Comparison of ENCODE assay signal across 15 mouse cellular contexts in the genomic region with DNA sequence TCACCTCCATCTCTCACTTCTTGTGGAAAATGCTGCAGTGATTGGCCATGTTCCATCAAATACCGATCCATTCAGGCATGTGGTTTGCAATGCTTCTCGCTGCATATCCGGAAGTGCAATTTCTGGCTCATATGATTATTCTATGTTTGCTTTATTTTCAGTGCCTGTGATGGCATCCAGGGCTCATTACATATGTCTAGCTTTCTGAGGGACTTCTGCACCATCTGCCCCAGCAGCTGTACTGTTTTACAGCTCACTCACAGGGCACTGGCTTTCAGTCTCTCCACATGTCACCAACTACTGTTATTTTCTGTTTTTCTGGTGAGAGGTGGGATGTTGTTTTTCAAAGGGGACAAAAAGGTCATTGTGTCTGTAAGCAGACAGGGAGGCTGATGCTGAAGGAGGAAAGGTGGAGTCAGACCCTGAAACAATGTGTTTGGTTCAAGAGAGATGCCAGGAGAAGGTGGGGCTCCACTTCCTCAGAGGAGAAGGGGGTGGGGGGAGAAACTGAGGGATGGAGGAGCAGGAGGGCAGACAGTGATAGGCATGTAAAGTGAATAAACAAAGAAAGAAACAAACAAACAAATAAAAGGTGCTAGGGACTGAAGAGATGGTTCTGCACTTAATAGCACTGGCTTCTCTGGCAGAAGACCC. TPM values are rescaled to one million over a fixed set of nuclear protein-coding genes. Genes with fewer than 3 reads are reported as not detected.
DNase-seq lines count a peak whose midpoint lies in the region; ATAC-seq and TF ChIP-seq lines count a peak whose summit lies in the region.
"Had no signal": no experiment of that assay in that cellular context is flagged by ENCODE, and none has a peak within 500 bp of the region (broad histone marks: within the 10 kb centered on the region; RNA-seq: fewer than 3 reads in every experiment).

No protein-coding gene starts in this region.

- WGBS in forebrain, embryonic 13.5 days = 79% methylated on average over 3 of the region's 3 CpGs
- WGBS in forebrain, embryonic 10.5 days = 90% methylated on average over 3 of the region's 3 CpGs
- WGBS in midbrain, embryonic 11.5 days = 96% methylated on average over 3 of the region's 3 CpGs

- no peaks in the 10 kb centered on the region for H3K36me3 ChIP-seq in forebrain, embryonic 13.5 days (ENCODE audit: poor library complexity, severe bottlenecking)
- H3K36me3 ChIP-seq in forebrain, embryonic 10.5 days (replicated peaks) = no peaks in the 10 kb centered on the region
- no peaks in the 10 kb centered on the region for H3K36me3 ChIP-seq in midbrain, embryonic 11.5 days (ENCODE audit: control insufficient read depth, insufficient read depth, low read length)
- H3K36me3 ChIP-seq: heart, embryonic 15.5 days had no signal

- H3K27ac ChIP-seq in forebrain, embryonic 13.5 days = no peak overlapping the region
- H3K27ac ChIP-seq in forebrain, embryonic 10.5 days = no peak overlapping the region
- peak overlapping the region; percentile 15 for H3K27ac ChIP-seq in layer of hippocampus, adult 2 months
- no peak overlapping the region for H3K27ac ChIP-seq in midbrain, embryonic 11.5 days (ENCODE audit: low read depth, low read length)
- H3K27ac ChIP-seq: heart, embryonic 15.5 days; stomach, postnatal 0 days had no signal

- peak; percentile 81; the same call in 1 of the 2 replicates for ATAC-seq in forebrain, embryonic 13.5 days
- peak; percentile 63 for ATAC-seq in Patski
- ATAC-seq in midbrain, embryonic 11.5 days (ENCODE audit: low FRiP score) = no peak
- ATAC-seq: activated CD4-positive, CD25-positive, alpha-beta regulatory T cell, adult 4 months had no signal

- TF ChIP-seq CTCF in Patski (IDR thresholded peaks at IDR 0.05) = no peak
- no peak for TF ChIP-seq CTCF in layer of hippocampus, adult 2 months (conservative IDR thresholded peaks at IDR 0.05)

- intact Hi-C loops in left cerebral cortex, postnatal 25 days (cut with DNase I) = no loop called here
- intact Hi-C loops in left cerebral cortex, postnatal 4 days (cut with DNase I) = no loop called here

- H3K4me1 ChIP-seq in forebrain, embryonic 13.5 days = no peaks in the 10 kb centered on the region
- H3K4me1 ChIP-seq in forebrain, embryonic 10.5 days = peaks cover 7% of the 10 kb centered on the region; the same call in 1 of the 2 replicates
- no peaks in the 10 kb centered on the region for H3K4me1 ChIP-seq in midbrain, embryonic 11.5 days (ENCODE audit: control insufficient read depth, insufficient read depth, low read length)

- no peak overlapping the region for H3K4me3 ChIP-seq in forebrain, embryonic 13.5 days
- H3K4me3 ChIP-seq in forebrain, embryonic 10.5 days = no peak overlapping the region
- no peak overlapping the region for H3K4me3 ChIP-seq in layer of hippocampus, adult 2 months
- no peak overlapping the region for H3K4me3 ChIP-seq in midbrain, embryonic 11.5 days (ENCODE audit: low read depth, low read length)
- H3K4me3 ChIP-seq: heart, embryonic 15.5 days had no signal

- CTCF ChIA-PET in Patski (lab: Charles Lee) = no interaction called here

- in situ Hi-C loops in Patski (cut with MboI; ENCODE audit: low pct_unique_long_range_greater_than_20kb) = no loop called here

- POLR2A ChIA-PET in Patski (lab: Charles Lee) = no interaction called here

- H3K9ac ChIP-seq in forebrain, embryonic 13.5 days = no peak overlapping the region
- no peak overlapping the region for H3K9ac ChIP-seq in midbrain, embryonic 11.5 days (ENCODE audit: low read length)
- H3K9ac ChIP-seq: heart, embryonic 15.5 days had no signal

- H3K9me3 ChIP-seq in forebrain, embryonic 13.5 days (replicated peaks) = no peaks in the 10 kb centered on the region
- no peaks in the 10 kb centered on the region for H3K9me3 ChIP-seq in forebrain, embryonic 10.5 days
- H3K9me3 ChIP-seq in midbrain, embryonic 11.5 days (ENCODE audit: control insufficient read depth, low read length) = no peaks in the 10 kb centered on the region
- H3K9me3 ChIP-seq: heart, embryonic 15.5 days had no signal

- H3K27me3 ChIP-seq in forebrain, embryonic 13.5 days = no peaks in the 10 kb centered on the region
- H3K27me3 ChIP-seq in forebrain, embryonic 10.5 days (ENCODE audit: poor library complexity, severe bottlenecking) = no peaks in the 10 kb centered on the region
- H3K27me3 ChIP-seq in Patski = no peaks in the 10 kb centered on the region
- H3K27me3 ChIP-seq in midbrain, embryonic 11.5 days (ENCODE audit: control insufficient read depth, insufficient read depth, low read length) = no peaks in the 10 kb centered on the region
- H3K27me3 ChIP-seq: heart, embryonic 15.5 days had no signal

- DNase-seq in forebrain, embryonic 10.5 days (ENCODE audit: extremely low spot score, low spot score) = no peak
- DNase-seq in left cerebral cortex, postnatal 25 days (ENCODE audit: low spot score in 2 of 2) = peak; percentile 24 to 51
- no peak for DNase-seq in left cerebral cortex, postnatal 4 days
- no peak for DNase-seq in Patski (ENCODE audit: low read depth, low spot score)
- peak; percentile 50 to 58 for DNase-seq in layer of hippocampus, adult 2 months (ENCODE audit: low spot score in 2 of 2)
- no peak for DNase-seq in spleen, postnatal 14 days (ENCODE audit: low spot score in 2 of 2)
- no peak for DNase-seq in midbrain, embryonic 11.5 days (ENCODE audit: low spot score, missing footprints)
- DNase-seq: cerebellum, adult 8-10 months; gastrocnemius, postnatal 36 days; thymus, postnatal 4 days had no signal

- no peak overlapping the region for H3K4me2 ChIP-seq in forebrain, embryonic 13.5 days
- no peak overlapping the region for H3K4me2 ChIP-seq in midbrain, embryonic 11.5 days
- H3K4me2 ChIP-seq: heart, embryonic 15.5 days; liver, embryonic 11.5 days had no signal

RNA-seq across cellular contexts. Expression of gene Vps13d, which starts 13.0 kb away (rescaled TPM):
- polyA plus RNA-seq in forebrain, embryonic 13.5 days (2015; fragmentation: Nextera tagmentation; extraction: Ambion mirVana) = 7.7 and 7.8 TPM in 2 replicates
- polyA plus RNA-seq in forebrain, embryonic 10.5 days (2016; fragmentation: Nextera tagmentation; extraction: Ambion mirVana) = 4.4 and 5.8 TPM in 2 replicates
- total RNA-seq in left cerebral cortex, postnatal 25 days (2021) = 10 to 100 TPM; 57.4 to 59.6 TPM
- total RNA-seq in left cerebral cortex, postnatal 4 days (2021) = 10 to 100 TPM; 50.3 to 51.0 TPM
- 36.6 TPM for polyA plus RNA-seq in Patski (2021)
- 10 to 100 TPM; 69.1 to 75.6 TPM for total RNA-seq in layer of hippocampus, adult 2 months (2021)
- polyA plus RNA-seq in midbrain, embryonic 11.5 days (2014; fragmentation: Nextera tagmentation; extraction: Ambion mirVana) = 8.2 and 8.7 TPM in 2 replicates

RNA-seq across cellular contexts. Expression of gene Tnfrsf1b, which starts 38.8 kb away (rescaled TPM):
- polyA plus RNA-seq in forebrain, embryonic 13.5 days (2015; fragmentation: Nextera tagmentation; extraction: Ambion mirVana) = 1.6 and 1.8 TPM in 2 replicates
- 2.1 and 2.5 TPM in 2 replicates for polyA plus RNA-seq in forebrain, embryonic 10.5 days (2016; fragmentation: Nextera tagmentation; extraction: Ambion mirVana)
- 1 to 10 TPM; 2.0 to 2.6 TPM for total RNA-seq in left cerebral cortex, postnatal 25 days (2021)
- 1 to 10 TPM; 2.4 to 2.9 TPM for total RNA-seq in left cerebral cortex, postnatal 4 days (2021)
- 0.12 TPM for polyA plus RNA-seq in Patski (2021)
- 1 to 10 TPM; 2.7 TPM for total RNA-seq in layer of hippocampus, adult 2 months (2021)
- polyA plus RNA-seq in midbrain, embryonic 11.5 days (2014; fragmentation: Nextera tagmentation; extraction: Ambion mirVana) = 1.9 and 2.4 TPM in 2 replicates

Comparison
In these comparisons a context has a peak if more than half of its experiments do, and no peak if none do; other contexts are left out.
1. DNase-seq: peak in left cerebral cortex, postnatal 25 days (2 of 2) and layer of hippocampus, adult 2 months (2 of 2); none in forebrain, embryonic 10.5 days (single experiment), left cerebral cortex, postnatal 4 days (single experiment), Patski (single experiment), spleen, postnatal 14 days (0 of 2) and midbrain, embryonic 11.5 days (single experiment).